Mouse (Mus musculus): ENCODE results near the gene Copg1. TPM values are rescaled to one million over a fixed set of nuclear protein-coding genes. Genes with fewer than 3 reads are reported as not detected.

Gene Copg1
- total RNA-seq, 2 experiments from 2014 or later, result 258 to 266 TPM

- H3K4me3 ChIP-seq, result no peak overlapping the region
- TF ChIP-seq CTCF (conservative IDR thresholded peaks at IDR 0.05), result no peak
Observed at GRCm38 (mm10) chr6:87853446-87853845, 34.2 kb upstream of the Copg1 start.

DNA sequence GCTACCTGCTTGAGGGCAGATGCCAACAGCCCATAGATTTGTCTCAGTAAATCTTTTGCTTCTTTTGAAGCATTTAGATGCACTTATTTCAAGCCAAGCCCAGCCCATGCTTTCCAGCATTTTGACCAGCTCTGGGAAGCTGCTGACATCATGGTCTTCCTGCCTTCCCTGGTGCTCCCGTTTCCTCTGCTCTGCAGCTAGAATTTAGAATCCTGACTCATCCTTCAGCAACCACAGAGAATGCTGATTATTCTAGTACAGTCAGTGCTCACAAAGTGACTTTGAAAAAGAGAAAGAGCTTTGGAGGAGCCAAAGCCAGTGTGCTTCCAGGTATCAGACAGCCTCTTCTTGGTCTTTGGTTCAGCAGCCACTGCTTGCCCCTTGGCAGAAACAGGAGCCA is 30.5 kb upstream of the Copg1 start:
- no peak for DNase-seq (ENCODE audit: low spot score in 2 of 2)
- TF ChIP-seq CTCF (conservative IDR thresholded peaks at IDR 0.05), result no peak
- Histone ChIP-seq H3K27ac (peak overlapping the region; percentile 39; the same call in 1 of the 2 replicates), H3K4me3 (no peak overlapping the region)

More at GRCm38 (mm10) chr6:87853446-87853845, 34.2 kb upstream of the Copg1 start:
- no peak for DNase-seq (ENCODE audit: low spot score in 2 of 2)
- H3K27ac ChIP-seq, result no peak overlapping the region

DNA sequence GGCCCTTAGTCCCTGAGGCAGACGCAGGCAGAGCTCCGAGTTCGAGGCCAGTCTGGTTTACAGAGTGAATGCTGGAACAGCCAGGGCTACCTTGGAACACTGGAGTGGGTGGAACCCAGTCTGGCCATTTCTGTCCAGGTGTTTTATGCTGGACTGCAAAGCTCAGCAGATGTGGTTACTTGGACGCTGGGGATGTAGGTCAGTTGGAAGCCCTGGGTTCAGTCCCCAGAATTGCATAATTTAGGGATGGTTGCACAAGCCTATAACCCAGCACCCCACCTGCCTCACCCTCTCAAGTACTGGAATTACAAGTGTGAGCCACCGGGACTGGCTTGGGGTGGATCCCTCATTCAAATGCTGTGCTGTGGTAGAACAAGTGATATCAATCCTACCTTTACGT is 21.4 kb upstream of the Copg1 start:
- no peak for TF ChIP-seq CTCF (conservative IDR thresholded peaks at IDR 0.05)
- no peak for DNase-seq (ENCODE audit: low spot score in 2 of 2)
- Histone ChIP-seq H3K27ac (no peak overlapping the region), H3K4me3 (no peak overlapping the region)

GRCm38 (mm10) chr6:87867256-87867655 is 20.4 kb upstream of the Copg1 start:
- Histone ChIP-seq H3K27ac (no peak overlapping the region), H3K4me3 (no peak overlapping the region)
- DNase-seq (ENCODE audit: low spot score in 2 of 2), result no peak
- TF ChIP-seq CTCF (conservative IDR thresholded peaks at IDR 0.05), result no peak

DNA sequence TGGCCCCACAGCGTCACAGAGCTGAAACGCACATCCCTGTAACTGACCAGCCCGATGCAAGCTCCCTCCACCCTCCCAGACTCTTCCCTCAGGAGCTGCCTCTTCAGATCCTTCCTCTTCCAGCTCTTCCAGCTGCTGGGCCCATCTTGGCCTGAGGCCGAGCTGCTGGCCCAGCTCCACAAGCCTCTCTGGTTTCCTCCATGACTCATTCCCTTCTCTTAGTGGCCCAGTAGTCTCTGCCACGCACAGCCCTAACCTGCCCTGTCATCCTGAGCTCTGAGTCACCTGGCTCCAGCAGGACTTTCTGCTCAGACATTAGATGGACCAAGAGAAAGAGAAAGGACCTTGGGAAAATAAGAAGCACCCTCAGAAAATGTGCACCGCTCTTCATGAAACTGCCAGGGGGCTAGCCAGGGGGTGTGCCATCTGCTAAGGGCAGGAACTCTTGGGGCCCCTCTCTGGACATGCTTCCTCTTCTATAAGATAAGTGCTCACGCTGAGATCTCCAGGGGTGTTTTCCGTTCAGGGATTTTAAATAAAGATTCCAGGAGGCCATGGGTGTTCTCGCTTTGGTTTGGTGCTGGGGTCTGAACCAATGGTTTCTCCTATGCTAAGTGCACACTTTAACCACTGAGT is 18.6 kb upstream of the Copg1 start:
- no peak overlapping the region for H3K4me3 ChIP-seq
- TF ChIP-seq CTCF (conservative IDR thresholded peaks at IDR 0.05), result no peak
- no peak for DNase-seq (ENCODE audit: low spot score in 2 of 2)
- no peak overlapping the region for H3K27ac ChIP-seq

- no peak for DNase-seq (ENCODE audit: low spot score in 2 of 2)
- Histone ChIP-seq H3K27ac (no peak overlapping the region), H3K4me3 (no peak overlapping the region)
- no peak for TF ChIP-seq CTCF (conservative IDR thresholded peaks at IDR 0.05)
Observed at GRCm38 (mm10) chr6:87870440-87870839, 17.2 kb upstream of the Copg1 start.

- Histone ChIP-seq H3K27ac (no peak overlapping the region), H3K4me3 (no peak overlapping the region)
- TF ChIP-seq CTCF (conservative IDR thresholded peaks at IDR 0.05), result no peak
- no peak for DNase-seq (ENCODE audit: low spot score in 2 of 2)
Observed at GRCm38 (mm10) chr6:87871240-87871639, 16.4 kb upstream of the Copg1 start.

DNA sequence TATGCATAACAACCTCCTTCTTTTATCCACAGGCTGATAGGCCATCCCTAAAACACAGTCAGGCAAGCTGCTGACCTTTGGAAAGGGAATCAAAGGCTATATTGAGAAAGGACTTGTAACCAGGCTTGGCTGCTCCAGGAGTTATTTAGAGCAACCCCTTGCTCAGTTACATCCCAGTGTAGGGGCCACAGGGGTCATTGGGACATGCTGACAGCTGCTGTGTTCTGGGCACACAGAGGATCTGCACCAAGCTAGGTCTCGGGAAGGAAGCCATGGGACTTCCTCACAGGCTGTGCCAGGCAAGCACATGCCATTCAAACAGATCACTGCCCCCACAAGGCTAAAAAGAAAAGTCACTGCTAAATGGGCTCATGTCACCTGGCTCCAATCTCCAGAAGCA is 14.5 kb upstream of the Copg1 start:
- no peak overlapping the region for H3K27ac ChIP-seq
- TF ChIP-seq CTCF (conservative IDR thresholded peaks at IDR 0.05), result no peak
- no peak for DNase-seq (ENCODE audit: low spot score in 2 of 2)
- H3K4me3 ChIP-seq, result no peak overlapping the region

DNA sequence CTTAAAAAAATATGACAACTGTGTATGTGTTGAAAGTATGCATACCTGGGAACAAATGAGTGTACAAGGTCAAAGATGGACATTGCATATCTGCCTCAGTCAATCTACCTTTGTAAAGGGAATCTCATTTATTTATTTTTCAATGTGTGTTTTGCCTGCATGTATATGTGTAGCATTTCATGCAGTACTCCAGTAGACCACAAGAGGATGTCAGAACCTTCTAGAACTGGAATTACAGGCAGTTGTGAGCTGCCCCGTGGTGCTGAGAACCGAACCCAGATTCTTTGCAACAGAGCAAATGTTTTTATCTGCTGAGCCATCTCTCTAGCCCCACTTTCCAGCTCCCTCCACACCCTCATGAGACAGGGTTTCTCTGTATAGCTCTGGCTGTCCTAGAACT is 13.7 kb upstream of the Copg1 start:
- H3K27ac ChIP-seq, result no peak overlapping the region
- no peak overlapping the region for H3K4me3 ChIP-seq
- peak; percentile 40 for TF ChIP-seq CTCF (conservative IDR thresholded peaks at IDR 0.05)
- no peak for DNase-seq (ENCODE audit: low spot score in 2 of 2)

DNA sequence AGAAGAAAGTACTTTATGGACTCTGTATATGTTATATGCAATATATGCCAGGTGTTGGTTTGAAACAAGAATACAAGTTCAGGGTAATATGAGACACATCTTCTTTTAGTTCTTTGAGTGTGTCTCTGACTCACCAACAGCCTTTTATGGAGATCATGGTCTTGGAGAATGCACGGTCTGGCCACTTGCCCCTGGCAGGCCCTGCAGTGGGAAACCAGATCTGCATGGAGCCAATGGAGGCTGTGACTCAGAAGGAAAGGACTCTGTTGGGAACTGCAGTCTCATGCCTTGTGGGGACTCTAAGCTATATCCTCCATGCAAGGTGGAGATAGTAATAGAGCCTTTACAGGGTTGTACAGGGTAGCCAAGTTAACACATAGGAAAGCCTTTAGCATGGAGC is 12.5 kb upstream of the Copg1 start:
- no peak for TF ChIP-seq CTCF (conservative IDR thresholded peaks at IDR 0.05)
- DNase-seq (ENCODE audit: low spot score in 2 of 2), result no peak
- H3K4me3 ChIP-seq, result no peak overlapping the region
- H3K27ac ChIP-seq, result no peak overlapping the region

GRCm38 (mm10) chr6:87875562-87875961 is 12.1 kb upstream of the Copg1 start:
- no peak overlapping the region for H3K4me3 ChIP-seq
- no peak overlapping the region for H3K27ac ChIP-seq
- no peak for DNase-seq (ENCODE audit: low spot score in 2 of 2)
- no peak for TF ChIP-seq CTCF (conservative IDR thresholded peaks at IDR 0.05)

GRCm38 (mm10) chr6:87876068-87876643 is 11.5 kb upstream of the Copg1 start:
- no peak for DNase-seq (ENCODE audit: low spot score in 2 of 2)
- Histone ChIP-seq H3K4me3 (no peak overlapping the region), H3K27ac (no peak overlapping the region)
- no peak for TF ChIP-seq CTCF (conservative IDR thresholded peaks at IDR 0.05)

GRCm38 (mm10) chr6:87879010-87879409 is 8.6 kb upstream of the Copg1 start:
- H3K27ac ChIP-seq, result no peak overlapping the region
- no peak for TF ChIP-seq CTCF (conservative IDR thresholded peaks at IDR 0.05)
- no peak for DNase-seq (ENCODE audit: low spot score in 2 of 2)
- H3K4me3 ChIP-seq, result no peak overlapping the region

- H3K4me3 ChIP-seq, result no peak overlapping the region
- no peak for TF ChIP-seq CTCF (conservative IDR thresholded peaks at IDR 0.05)
- no peak overlapping the region for H3K27ac ChIP-seq
- DNase-seq (ENCODE audit: low spot score in 2 of 2), result no peak
Observed at GRCm38 (mm10) chr6:87879628-87880027, 8.0 kb upstream of the Copg1 start.

All from layer of hippocampus, adult 2 months (tissue).